Mouse (Mus musculus) forebrain, embryonic 14.5 days (tissue): ENCODE measurements around the gene Mpped1. TPM values are rescaled to one million over a fixed set of nuclear protein-coding genes. Genes with fewer than 3 reads are reported as not detected.

Source experiments
- ATAC-seq: fragments of 200-750 bp; cut with Nextera tagmentation; 2 replicates; pipeline ENCODE4 v1.8.0; 2017; ENCODE audit warnings: mild to moderate bottlenecking, moderate library complexity
- DNase-seq: peaks from one replicate; pipeline ENCODE4 v3.0.0-alpha.2; 2015; ENCODE audit warnings: low spot score
- H3K27ac ChIP-seq: fragments of 300-500 bp; sonication (generic); 2 replicates; pipeline ENCODE4 v1.5.1; 2014; ENCODE audit warnings: low read depth, mild to moderate bottlenecking, control low read depth, low read length, moderate library complexity
- H3K27me3 ChIP-seq: fragments of 300-500 bp; sonication (generic); replicated peaks from 2 replicates; pipeline ENCODE4 v1.6.1; 2014; ENCODE audit warnings: low read length, control low read depth, mixed read lengths; ENCODE audit not compliant: control insufficient read depth, insufficient read depth
- H3K36me3 ChIP-seq: fragments of 300-500 bp; sonication (generic); 2 replicates; pipeline ENCODE4 v1.6.1; 2014; ENCODE audit warnings: low read length, control low read depth; ENCODE audit not compliant: control insufficient read depth, insufficient read depth
- H3K4me1 ChIP-seq: fragments of 300-500 bp; sonication (generic); 2 replicates; pipeline ENCODE4 v1.6.1; 2014; ENCODE audit warnings: antibody characterized with exemption, low read length, control low read depth; ENCODE audit not compliant: control insufficient read depth, insufficient read depth
- H3K4me2 ChIP-seq: fragments of 300-500 bp; sonication (generic); 2 replicates; pipeline ENCODE4 v1.6.1; 2014; ENCODE audit warnings: mild to moderate bottlenecking, control low read depth, low read length
- H3K4me3 ChIP-seq: fragments of 300-500 bp; sonication (generic); 2 replicates; pipeline ENCODE4 v1.5.1; 2014; ENCODE audit warnings: low read depth, low read length, control low read depth
- H3K9ac ChIP-seq: fragments of 300-500 bp; sonication (generic); 2 replicates; pipeline ENCODE4 v1.6.1; 2014; ENCODE audit warnings: mild to moderate bottlenecking, low read length, control low read depth, moderate library complexity
- H3K9me3 ChIP-seq: fragments of 300-500 bp; sonication (generic); replicated peaks from 2 replicates; pipeline ENCODE4 v1.6.1; 2016; ENCODE audit warnings: low read length, control low read depth, mixed read lengths; ENCODE audit not compliant: control insufficient read depth
- WGBS: fragments of 180-500 bp; shearing (Covaris S2); extraction: QIAGEN DNeasy Blood & Tissue Kit; methylation state at CpG from one replicate; pipeline ENCODE4 v1.1.7; 2014; 5-methylcytosine and 5-hydroxymethylcytosine counted together
- polyA plus RNA-seq: library from polyadenylated mRNA; unstranded; fragments of >200 nt; fragmentation: Nextera tagmentation; extraction: Ambion mirVana; gene quantifications from 2 replicates; pipeline ENCODE4 v1.2.1, GENCODE M21; 2014

The Mpped1 gene
- polyA plus RNA-seq, result 194 and 262 TPM in 2 replicates

- Histone ChIP-seq H3K27ac (peak within 1 kb of the TSS; percentile 87), H3K4me1 (peaks cover 20% of the 10 kb centered on the region), H3K4me2 (peak within 1 kb of the TSS; percentile 80), H3K9me3 (no peaks in the 10 kb centered on the region), H3K36me3 (no peaks in the 10 kb centered on the region), H3K27me3 (no peaks in the 10 kb centered on the region), H3K9ac (peak within 1 kb of the TSS; percentile 86), H3K4me3 (peak within 1 kb of the TSS; percentile 67)
- ATAC-seq (peak; percentile 24), DNase-seq (peak; percentile 56)
- WGBS, result 3% methylated on average over 21 of the region's 37 CpGs
These were observed at the start of gene Mpped1 for GRCm38 (mm10) chr15:83779387-83779786. Gene Mpped1, plus strand, starts transcription at chr15:83779467.

- 23% methylated on average over 21 of the region's 21 CpGs for WGBS
- no peak overlapping the region for H3K4me3 ChIP-seq
- peaks cover 4% of the 10 kb centered on the region; the same call in 1 of the 2 replicates for H3K4me1 ChIP-seq
- no peak overlapping the region for H3K4me2 ChIP-seq
- ATAC-seq, result no peak
- DNase-seq, result peak; percentile 53
- no peak overlapping the region for H3K27ac ChIP-seq
- no peaks in the 10 kb centered on the region for H3K9me3 ChIP-seq
- H3K27me3 ChIP-seq, result no peaks in the 10 kb centered on the region
- H3K36me3 ChIP-seq, result no peaks in the 10 kb centered on the region
- no peak overlapping the region for H3K9ac ChIP-seq
These were observed 38.4 kb upstream of the Mpped1 start for GRCm38 (mm10) chr15:83740676-83741422.

GRCm38 (mm10) chr15:83742018-83742417, 37.2 kb upstream of the Mpped1 start:
- no peaks in the 10 kb centered on the region for H3K27me3 ChIP-seq
- no peak overlapping the region for H3K4me3 ChIP-seq
- WGBS, result 97% methylated on average over 1 of the region's 1 CpGs
- no peaks in the 10 kb centered on the region for H3K36me3 ChIP-seq
- ATAC-seq, result no peak
- no peak overlapping the region for H3K27ac ChIP-seq
- no peak overlapping the region for H3K4me2 ChIP-seq
- no peak overlapping the region for H3K9ac ChIP-seq
- H3K9me3 ChIP-seq, result no peaks in the 10 kb centered on the region
- DNase-seq, result no peak
- peaks cover 4% of the 10 kb centered on the region; the same call in 1 of the 2 replicates for H3K4me1 ChIP-seq

- Histone ChIP-seq H3K36me3 (no peaks in the 10 kb centered on the region), H3K4me3 (no peak overlapping the region), H3K9me3 (no peaks in the 10 kb centered on the region), H3K4me1 (peaks cover 1% of the 10 kb centered on the region; the same call in 1 of the 2 replicates), H3K9ac (no peak overlapping the region), H3K27ac (no peak overlapping the region), H3K4me2 (no peak overlapping the region), H3K27me3 (no peaks in the 10 kb centered on the region)
- DNase-seq (peak; percentile 42), ATAC-seq (no peak)
- WGBS, result 59% methylated on average over 16 of the region's 16 CpGs
These were observed 33.0 kb upstream of the Mpped1 start for GRCm38 (mm10) chr15:83746311-83746710.

GRCm38 (mm10) chr15:83748986-83749385, 30.3 kb upstream of the Mpped1 start:
- 82% methylated on average over 6 of the region's 6 CpGs for WGBS
- Histone ChIP-seq H3K9ac (no peak overlapping the region), H3K4me2 (no peak overlapping the region), H3K9me3 (no peaks in the 10 kb centered on the region), H3K36me3 (no peaks in the 10 kb centered on the region), H3K27me3 (no peaks in the 10 kb centered on the region), H3K4me1 (no peaks in the 10 kb centered on the region), H3K27ac (no peak overlapping the region), H3K4me3 (no peak overlapping the region)
- DNase-seq (no peak), ATAC-seq (no peak)

GRCm38 (mm10) chr15:83749436-83749835, 29.8 kb upstream of the Mpped1 start:
- H3K27ac ChIP-seq, result no peak overlapping the region
- no peaks in the 10 kb centered on the region for H3K9me3 ChIP-seq
- 52% methylated on average over 9 of the region's 9 CpGs for WGBS
- ATAC-seq, result no peak
- DNase-seq, result no peak
- H3K9ac ChIP-seq, result no peak overlapping the region
- H3K4me3 ChIP-seq, result no peak overlapping the region
- no peaks in the 10 kb centered on the region for H3K4me1 ChIP-seq
- no peak overlapping the region for H3K4me2 ChIP-seq
- no peaks in the 10 kb centered on the region for H3K36me3 ChIP-seq
- no peaks in the 10 kb centered on the region for H3K27me3 ChIP-seq

GRCm38 (mm10) chr15:83756742-83757141, 22.5 kb upstream of the Mpped1 start:
- Histone ChIP-seq H3K27me3 (no peaks in the 10 kb centered on the region), H3K9me3 (no peaks in the 10 kb centered on the region), H3K4me1 (no peaks in the 10 kb centered on the region), H3K27ac (no peak overlapping the region), H3K36me3 (no peaks in the 10 kb centered on the region), H3K4me3 (no peak overlapping the region), H3K9ac (no peak overlapping the region), H3K4me2 (no peak overlapping the region)
- DNase-seq (peak; percentile 73), ATAC-seq (no peak)
- 32% methylated on average over 9 of the region's 9 CpGs for WGBS

- no peaks in the 10 kb centered on the region for H3K4me1 ChIP-seq
- no peak overlapping the region for H3K4me3 ChIP-seq
- peak overlapping the region; percentile 29; the same call in 1 of the 2 replicates for H3K9ac ChIP-seq
- 8% methylated on average over 4 of the region's 4 CpGs for WGBS
- H3K4me2 ChIP-seq, result no peak overlapping the region
- H3K9me3 ChIP-seq, result no peaks in the 10 kb centered on the region
- H3K27me3 ChIP-seq, result no peaks in the 10 kb centered on the region
- no peaks in the 10 kb centered on the region for H3K36me3 ChIP-seq
- DNase-seq, result peak; percentile 50
- no peak overlapping the region for H3K27ac ChIP-seq
- ATAC-seq, result no peak
These were observed 20.3 kb upstream of the Mpped1 start for GRCm38 (mm10) chr15:83758958-83759357.

GRCm38 (mm10) chr15:83760683-83761082, 18.6 kb upstream of the Mpped1 start:
- no peak overlapping the region for H3K27ac ChIP-seq
- DNase-seq, result peak; percentile 71
- no peak overlapping the region for H3K4me3 ChIP-seq
- WGBS, result 3% methylated on average over 10 of the region's 10 CpGs
- H3K4me1 ChIP-seq, result peaks cover under 1% of the 10 kb centered on the region; the same call in 1 of the 2 replicates
- ATAC-seq, result peak; percentile 71
- no peaks in the 10 kb centered on the region for H3K9me3 ChIP-seq
- no peaks in the 10 kb centered on the region for H3K36me3 ChIP-seq
- no peaks in the 10 kb centered on the region for H3K27me3 ChIP-seq
- H3K9ac ChIP-seq, result no peak overlapping the region
- H3K4me2 ChIP-seq, result no peak overlapping the region
